Mouse (Mus musculus) liver (tissue): Measurements from ENCODE around the gene Frmd4a.
"Not testable (repeated sequence)": the region's sequence is repeated elsewhere in the genome, so short reads cannot be mapped to it uniquely, and the experiment has no call there.

Experiments
- DNase-seq: peaks from one replicate; pipeline ENCODE4 v3.0.0-alpha.2; 2020; ENCODE audit warnings: mixed read lengths

Frmd4a gene

GRCm38 (mm10) chr2:4535187-4535864, 517.8 kb downstream of the Frmd4a start:
- DNase-seq: no peak

DNA sequence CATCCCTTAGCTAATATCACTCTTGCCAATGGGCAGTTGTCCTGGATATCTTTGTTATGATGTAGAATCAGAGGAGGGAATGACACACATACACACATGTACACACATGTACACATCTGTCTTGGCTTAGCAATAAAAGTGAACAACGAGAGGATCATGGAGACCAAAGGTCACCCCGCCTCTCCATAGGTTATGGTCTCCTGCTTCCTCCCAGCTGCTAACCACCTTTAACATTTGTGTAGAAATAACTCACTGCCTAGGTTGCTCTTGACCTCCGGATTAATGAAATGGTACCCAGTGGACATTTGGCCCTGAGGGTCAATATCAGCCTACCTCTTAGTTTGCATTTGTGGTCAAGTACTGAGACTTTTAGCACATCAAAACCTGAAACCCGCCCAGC, 523.8 kb downstream of the Frmd4a start:
- DNase-seq: no peak

- no peak for DNase-seq
Observed at GRCm38 (mm10) chr2:4541844-4542628, 524.5 kb downstream of the Frmd4a start.

DNA sequence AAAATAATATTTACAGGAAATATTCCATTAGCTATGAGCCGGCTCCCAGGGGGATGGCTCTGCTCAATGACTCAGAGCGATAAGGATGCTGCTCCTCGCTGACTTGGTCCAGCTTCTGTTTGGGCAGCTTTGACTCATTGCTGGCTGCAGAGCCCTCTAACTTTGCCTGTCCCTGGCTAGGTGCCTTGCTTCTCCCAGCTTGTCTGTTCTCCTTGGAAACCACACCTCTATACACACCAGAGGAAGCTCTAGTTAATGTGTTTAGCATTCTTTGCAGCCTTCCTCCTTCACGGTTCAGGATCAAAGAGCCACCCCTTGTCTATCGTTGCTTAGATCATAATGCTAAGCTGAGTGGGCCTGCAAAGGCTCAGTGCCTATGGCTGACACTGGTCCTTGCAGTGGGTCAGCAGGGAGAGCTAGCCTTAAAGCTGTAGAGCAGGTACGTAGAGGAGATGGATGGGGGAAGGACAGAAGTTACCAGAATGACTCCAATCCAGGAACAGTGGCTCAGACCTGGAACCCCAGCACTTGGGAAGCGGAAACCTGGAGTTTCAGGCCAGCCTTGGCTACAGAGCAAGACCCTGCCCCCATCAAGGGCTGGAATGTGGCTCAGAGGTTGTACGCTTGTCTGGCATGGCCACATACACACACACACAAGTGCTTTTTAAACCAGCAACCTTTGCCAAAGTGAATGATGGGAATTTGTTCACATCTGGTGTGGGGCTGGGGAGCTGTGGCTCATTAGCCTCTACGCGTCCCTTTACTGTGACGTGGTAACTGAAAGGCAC, 525.3 kb downstream of the Frmd4a start:
- DNase-seq: no peak

DNA sequence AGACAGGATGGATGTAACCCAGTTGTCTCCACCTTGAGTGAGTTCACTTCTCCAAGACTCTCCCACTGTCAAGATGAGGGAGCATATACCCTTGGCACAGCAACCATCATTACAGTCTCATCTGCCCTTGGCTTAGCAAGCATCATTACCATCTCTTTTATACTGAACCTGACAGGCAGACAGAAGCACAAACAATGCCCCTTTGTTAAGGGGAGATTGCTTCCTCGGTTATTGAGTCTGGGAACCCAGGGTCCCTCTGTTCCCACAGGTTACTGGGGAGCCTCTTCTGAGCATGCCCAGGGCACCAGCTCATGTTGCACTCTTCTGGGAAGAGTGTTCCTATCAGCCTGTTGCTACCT, 525.9 kb downstream of the Frmd4a start:
- no peak for DNase-seq

- no peak for DNase-seq
Observed at GRCm38 (mm10) chr2:4544360-4544759, 526.8 kb downstream of the Frmd4a start.

DNA sequence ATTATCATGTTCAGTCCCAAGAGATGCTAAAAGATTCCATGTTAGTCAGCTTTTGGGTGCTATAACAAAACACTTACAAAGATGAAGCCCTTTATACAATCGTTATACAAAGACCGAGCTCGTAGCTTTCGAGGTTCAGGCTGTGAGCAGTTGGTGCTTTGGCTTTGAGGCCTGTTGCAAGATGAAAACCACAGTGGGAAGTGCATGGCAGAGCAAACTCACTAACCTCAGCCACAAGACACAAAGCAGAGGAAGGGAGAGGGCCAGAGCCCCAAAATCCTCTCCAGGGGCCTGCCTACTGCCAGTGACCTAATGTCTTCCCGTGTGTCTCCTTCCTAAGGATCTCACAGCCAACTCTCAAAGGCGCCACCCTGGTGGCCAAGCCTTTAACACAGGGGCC, 527.7 kb downstream of the Frmd4a start:
- no peak for DNase-seq

DNA sequence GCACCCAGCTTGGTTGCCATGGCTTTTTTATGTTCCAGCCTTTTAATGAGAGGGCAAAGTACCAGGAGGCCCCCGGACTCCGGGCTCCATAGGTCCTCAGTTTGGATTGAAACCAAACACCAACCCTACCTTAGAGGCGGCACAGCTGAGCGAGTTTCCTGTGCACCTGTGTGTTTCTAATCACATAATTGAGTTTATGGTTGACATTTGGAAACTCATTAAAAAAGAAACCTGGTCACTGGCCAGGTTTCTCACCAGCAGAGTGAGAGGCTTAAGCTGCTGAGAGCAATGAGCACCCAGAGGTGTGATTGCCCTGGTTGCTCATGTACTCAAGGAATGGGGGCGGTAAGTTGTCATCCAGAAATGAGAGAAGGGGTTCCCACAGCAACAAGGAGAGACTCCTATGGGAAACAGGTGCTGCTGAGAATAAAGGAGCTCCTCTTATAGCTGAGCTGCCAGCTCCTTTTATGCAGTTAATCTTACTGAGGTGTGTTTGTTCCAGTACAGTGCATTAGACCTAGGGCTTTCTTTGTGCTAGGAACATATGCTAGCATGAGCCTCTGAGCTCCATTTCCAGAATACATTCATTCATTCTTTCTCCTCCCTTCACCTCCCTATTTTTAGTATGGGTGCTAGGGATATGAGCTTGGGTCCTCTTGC, 529.6 kb downstream of the Frmd4a start:
- DNase-seq: no peak

DNA sequence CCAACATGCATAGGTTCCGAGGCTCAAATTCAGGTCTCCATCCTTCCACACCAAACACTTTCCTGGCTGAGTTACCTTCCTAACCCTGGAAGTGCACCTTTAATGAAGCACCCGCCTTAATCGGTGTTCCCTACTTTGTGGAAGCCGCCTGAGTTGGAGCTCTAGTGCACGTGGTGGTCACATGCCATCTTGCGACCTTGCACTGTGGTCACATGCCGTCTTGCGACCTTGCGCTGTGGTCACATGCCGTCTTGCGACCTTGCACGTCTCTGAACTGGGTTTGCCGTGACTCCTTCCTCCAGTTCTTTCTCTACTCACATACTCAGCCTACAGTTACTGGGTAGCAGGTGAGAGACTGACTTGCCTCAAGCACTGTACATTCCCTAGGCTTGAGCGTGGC, 531.8 kb downstream of the Frmd4a start:
- no peak for DNase-seq

- no peak for DNase-seq
Observed at GRCm38 (mm10) chr2:4550017-4550763, 532.7 kb downstream of the Frmd4a start.

DNA sequence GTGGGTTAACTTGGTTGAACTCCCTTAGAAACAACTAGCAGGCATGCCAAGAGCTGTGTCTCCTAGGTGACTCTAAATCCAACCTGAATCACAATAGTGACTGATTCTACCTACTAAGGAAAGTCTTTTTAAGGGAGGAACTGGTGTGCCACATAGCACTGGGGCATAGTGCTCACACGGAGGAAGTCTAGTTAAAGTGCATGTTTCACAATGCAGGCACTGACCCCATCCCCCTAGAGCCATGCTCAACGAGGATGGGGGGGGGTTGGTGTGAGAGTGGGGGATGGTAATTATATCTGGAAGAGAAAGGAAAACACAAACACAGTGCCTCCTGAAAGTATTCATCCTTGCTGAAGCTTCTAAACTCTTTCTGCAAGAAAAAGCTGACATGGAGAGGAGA, 533.9 kb downstream of the Frmd4a start:
- DNase-seq: no peak

DNA sequence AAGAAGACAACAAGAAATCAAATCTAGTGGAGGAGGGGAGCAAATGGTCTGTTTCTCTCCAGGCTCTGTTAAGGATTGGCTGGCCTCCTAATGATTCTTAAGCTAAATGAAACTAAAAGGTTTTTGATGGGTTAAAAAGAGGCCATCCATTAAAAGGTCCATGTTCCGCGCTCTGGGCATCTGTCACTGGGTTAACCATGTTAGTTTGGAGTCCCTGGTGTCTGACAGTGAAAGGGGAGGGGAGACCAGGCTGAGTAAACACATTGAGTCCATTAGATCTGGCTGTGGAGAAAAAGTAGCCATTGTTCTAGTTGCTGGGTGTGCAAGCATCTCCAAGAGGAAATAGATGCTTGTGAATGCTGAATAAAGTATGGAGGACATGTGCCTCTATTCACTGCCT, 534.3 kb downstream of the Frmd4a start:
- no peak for DNase-seq

- DNase-seq: no peak
Observed at GRCm38 (mm10) chr2:4552486-4552885, 535.0 kb downstream of the Frmd4a start.

DNA sequence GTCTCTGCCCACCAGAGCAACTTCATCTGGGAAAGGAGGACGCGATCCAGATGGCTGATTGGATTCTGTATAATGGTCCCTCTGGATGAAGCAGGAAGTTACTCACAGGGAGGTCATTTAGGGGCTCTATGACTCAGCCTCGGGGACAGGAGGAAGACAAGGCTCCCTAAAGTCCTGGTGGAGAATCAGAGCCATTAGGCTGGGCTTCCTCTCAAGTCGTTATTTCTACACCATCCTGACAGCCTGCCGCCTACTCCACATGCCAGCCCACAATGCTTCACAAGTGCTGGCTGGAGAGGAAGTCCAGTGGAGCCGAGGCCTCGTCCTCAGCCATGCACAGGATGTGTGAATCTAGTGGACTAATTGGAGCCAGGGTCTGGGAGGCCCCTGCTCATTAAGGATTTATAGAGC, 537.7 kb downstream of the Frmd4a start:
- no peak for DNase-seq

DNA sequence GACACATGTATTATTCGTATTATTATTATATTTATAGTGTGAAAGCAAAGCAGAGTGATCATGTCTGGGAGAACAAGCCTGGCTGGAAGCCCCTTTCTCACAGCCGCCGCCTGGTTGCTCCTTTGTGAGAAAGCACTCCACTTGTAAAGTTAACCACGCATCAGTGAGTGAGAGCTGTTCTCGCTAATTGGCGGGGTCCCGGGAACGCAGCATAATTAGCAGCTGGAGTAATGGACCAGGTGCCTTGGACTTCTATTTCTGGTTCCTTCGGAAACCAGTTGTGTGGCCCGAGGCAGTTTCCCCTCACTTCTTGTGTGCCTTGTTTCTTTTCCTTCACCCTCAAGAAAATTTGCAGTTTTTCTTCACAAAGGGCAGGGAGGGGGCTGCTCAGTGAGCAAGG, 538.7 kb downstream of the Frmd4a start:
- DNase-seq: no peak

- DNase-seq: no peak
Observed at GRCm38 (mm10) chr2:4557028-4557427, 539.5 kb downstream of the Frmd4a start.

DNA sequence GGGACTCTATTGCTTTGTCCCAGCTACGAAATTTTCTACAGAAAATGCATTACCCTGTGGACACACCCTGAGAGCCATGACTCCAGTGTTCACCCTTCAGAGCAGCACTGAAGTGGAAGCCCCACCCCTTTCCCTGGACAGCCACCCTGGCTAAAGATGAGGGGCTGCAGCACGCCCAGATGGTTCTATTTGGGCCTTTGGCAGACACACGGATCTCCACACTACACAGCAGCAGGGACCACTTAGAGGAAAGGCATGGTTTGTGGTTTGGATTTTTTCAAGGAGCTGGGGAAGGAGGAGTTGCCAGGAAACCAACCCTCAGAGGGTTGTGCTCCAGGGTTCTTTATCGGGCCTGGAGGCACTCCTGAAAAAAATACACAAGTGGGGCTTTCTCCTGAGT, 539.9 kb downstream of the Frmd4a start:
- DNase-seq: peak; percentile 74

DNA sequence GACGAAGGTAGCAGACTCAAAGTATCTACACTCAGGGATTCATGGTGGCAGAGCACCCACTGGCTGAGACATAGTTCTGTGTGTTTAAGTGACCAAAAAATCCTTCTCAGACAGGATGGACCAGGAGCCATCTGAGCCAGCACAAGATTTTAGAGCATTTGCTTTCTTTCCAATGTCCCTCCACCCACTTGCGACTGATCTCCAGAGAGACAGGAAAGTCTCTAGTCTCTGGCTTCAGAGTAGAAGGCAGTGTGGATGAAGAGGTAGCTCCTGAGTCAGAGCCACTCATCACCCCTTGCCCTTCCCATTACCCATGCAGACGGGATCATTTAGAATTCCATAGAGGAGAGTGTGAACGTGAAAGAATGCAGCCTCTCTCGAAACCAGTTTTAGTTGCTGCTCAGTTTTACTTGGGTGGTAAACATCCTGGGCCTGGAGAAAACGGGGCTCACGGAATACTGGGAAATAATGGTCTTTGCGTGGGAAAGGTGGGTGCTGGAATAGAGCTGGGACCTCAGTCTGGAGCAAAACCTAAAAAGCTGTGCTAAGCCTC, 541.2 kb downstream of the Frmd4a start:
- no peak for DNase-seq

DNA sequence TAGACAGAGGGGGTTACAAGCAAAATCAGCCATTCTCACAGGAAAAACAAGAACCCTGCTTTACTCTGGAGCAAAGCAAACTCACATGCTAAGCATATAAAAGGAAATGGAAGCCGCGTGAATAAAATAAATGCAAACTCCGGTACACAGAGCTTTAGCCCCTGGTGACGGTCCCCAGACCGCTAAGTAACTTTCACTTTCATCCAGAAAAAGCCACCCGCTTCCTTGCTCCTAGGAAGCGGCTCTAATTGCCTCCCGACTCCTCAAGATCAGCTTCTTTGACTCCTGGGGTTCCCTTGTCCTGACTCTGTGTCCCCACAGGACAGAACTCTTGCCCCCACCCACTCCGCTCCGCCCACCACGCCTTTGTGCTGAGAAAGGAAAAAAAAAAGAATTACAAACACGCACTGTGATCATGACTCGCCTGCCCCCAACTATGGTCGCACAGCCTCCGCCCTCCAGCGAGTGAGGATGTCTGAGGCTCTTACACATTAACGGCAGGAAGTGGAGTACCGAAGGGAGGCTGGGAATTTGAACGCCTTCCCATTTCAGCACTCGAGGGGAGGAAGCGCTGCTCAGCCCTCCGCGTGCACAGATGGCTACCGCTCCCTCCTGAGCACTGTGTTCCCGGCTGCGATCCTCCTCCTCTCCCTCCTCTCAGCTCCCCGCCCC, 541.8 kb downstream of the Frmd4a start:
- DNase-seq: peak; percentile 90

GRCm38 (mm10) chr2:4559883-4560247, 542.3 kb downstream of the Frmd4a start:
- DNase-seq: peak; percentile 81

- DNase-seq: not testable (repeated sequence)
Observed at GRCm38 (mm10) chr2:4560516-4560915, 543.0 kb downstream of the Frmd4a start.

GRCm38 (mm10) chr2:4561196-4561595, 543.7 kb downstream of the Frmd4a start:
- peak; percentile 90 for DNase-seq
